ENCODE assay signal across 22 mouse cellular contexts in the genomic region with DNA sequence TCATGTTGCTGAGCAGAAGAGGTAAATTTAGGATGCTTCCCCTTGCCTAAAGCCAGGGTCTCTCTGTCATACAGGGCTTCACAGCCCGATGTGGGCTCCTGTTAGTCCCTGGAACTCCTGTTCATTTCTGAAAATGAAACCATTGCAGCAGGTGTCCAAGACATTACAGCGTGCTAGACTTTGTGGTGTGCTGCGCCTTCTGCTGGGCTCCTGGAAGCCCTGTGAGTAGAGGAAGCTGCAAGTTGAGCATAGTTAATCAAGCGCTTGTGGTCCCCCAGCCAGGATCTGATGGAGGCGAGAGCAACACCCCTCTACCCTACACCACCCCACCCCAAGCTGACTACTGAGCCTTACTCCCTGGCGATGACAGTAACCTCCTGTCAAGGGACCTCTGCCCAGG.
DNase-seq lines count a peak whose midpoint lies in the region; ATAC-seq and TF ChIP-seq lines count a peak whose summit lies in the region.
"Had no signal": no experiment of that assay in that cellular context is flagged by ENCODE, and none has a peak within 500 bp of the region (broad histone marks: within the 10 kb centered on the region; RNA-seq: fewer than 3 reads in every experiment).

No protein-coding gene starts in this region.

- no peak for TF ChIP-seq CTCF in hindbrain, postnatal 0 days (IDR thresholded peaks at IDR 0.05; ENCODE audit: low read depth)
- peak in 1 of 2 experiments; percentile 51; a peak in 2 of 4 replicates for TF ChIP-seq CTCF in CH12.LX (conservative IDR thresholded peaks at IDR 0.05 in 1 of 2, IDR thresholded peaks at IDR 0.05 in 1 of 2; ENCODE audit: low read depth in 2 of 2, low read length in 2 of 2)

- H3K27me3 ChIP-seq in hindbrain, embryonic 12.5 days: no peaks in the 10 kb centered on the region
- no peaks in the 10 kb centered on the region for H3K27me3 ChIP-seq in hindbrain, postnatal 0 days (ENCODE audit: insufficient read depth, low read length)
- no peaks in the 10 kb centered on the region for H3K27me3 ChIP-seq in CH12.LX (replicated peaks)
- no peaks in the 10 kb centered on the region for H3K27me3 ChIP-seq in limb, embryonic 10.5 days (ENCODE audit: low read depth, poor library complexity, severe bottlenecking)
- H3K27me3 ChIP-seq: forebrain, embryonic 15.5 days; liver, embryonic 12.5 days; neural tube, embryonic 13.5 days had no signal

- no peak overlapping the region for H3K4me2 ChIP-seq in hindbrain, embryonic 12.5 days (replicated peaks)
- no peak overlapping the region for H3K4me2 ChIP-seq in hindbrain, postnatal 0 days (ENCODE audit: low read depth, low read length)
- 0 out of 2 replicates have a peak overlapping the region, but pooled peaks have one; percentile 24 for H3K4me2 ChIP-seq in CH12.LX (ENCODE audit: insufficient read depth, low read depth, poor library complexity, severe bottlenecking)
- H3K4me2 ChIP-seq: forebrain, embryonic 15.5 days; liver, embryonic 12.5 days; midbrain, embryonic 11.5 days; neural tube, embryonic 13.5 days had no signal

- no peak overlapping the region for H3K9ac ChIP-seq in hindbrain, embryonic 12.5 days
- H3K9ac ChIP-seq in hindbrain, postnatal 0 days (replicated peaks; ENCODE audit: low read length): no peak overlapping the region
- no peak overlapping the region for H3K9ac ChIP-seq in CH12.LX (ENCODE audit: insufficient read depth, low read depth)
- H3K9ac ChIP-seq: forebrain, embryonic 15.5 days; liver, embryonic 12.5 days; liver, postnatal 0 days; neural tube, embryonic 13.5 days had no signal

- no peak for ATAC-seq in hindbrain, embryonic 12.5 days (ENCODE audit: low FRiP score)
- no peak for ATAC-seq in hindbrain, postnatal 0 days
- ATAC-seq: activated CD4-positive, CD25-positive, alpha-beta regulatory T cell, adult 4 months; forebrain, embryonic 15.5 days; intestine, postnatal 0 days; liver, embryonic 12.5 days; liver, postnatal 0 days had no signal

- peak; percentile 49 for TF ChIP-seq RAD21 in CH12.LX (IDR thresholded peaks at IDR 0.05; ENCODE audit: low read depth, low read length)

- H3K9me3 ChIP-seq in hindbrain, embryonic 12.5 days (replicated peaks): no peaks in the 10 kb centered on the region
- no peaks in the 10 kb centered on the region for H3K9me3 ChIP-seq in hindbrain, postnatal 0 days (ENCODE audit: low read length)
- no peaks in the 10 kb centered on the region for H3K9me3 ChIP-seq in CH12.LX (replicated peaks; ENCODE audit: low read length)
- no peaks in the 10 kb centered on the region for H3K9me3 ChIP-seq in limb, embryonic 10.5 days (replicated peaks)
- H3K9me3 ChIP-seq: forebrain, embryonic 15.5 days; liver, embryonic 12.5 days; neural tube, embryonic 13.5 days had no signal

- no peak for DNase-seq in hindbrain, postnatal 0 days (ENCODE audit: low spot score)
- DNase-seq in CH12.LX (ENCODE audit: extremely low read depth): no peak
- DNase-seq in limb, embryonic 10.5 days (ENCODE audit: low spot score): no peak
- DNase-seq in thymus, postnatal 36 days: peak; percentile 33 to 41
- no peak for DNase-seq in layer of hippocampus, postnatal 36 days
- DNase-seq: adrenal gland, adult 2 months; adrenal gland, postnatal 36 days; B cell, adult 2 months; cerebellum, adult 18-20 months; cerebellum, postnatal 14 days; heart, postnatal 14 days; kidney, postnatal 25 days; liver, postnatal 0 days; lung, postnatal 36 days had no signal

- no peak for TF ChIP-seq POLR2A in CH12.LX (IDR thresholded peaks at IDR 0.05; ENCODE audit: low read depth, low read length)

- WGBS in hindbrain, embryonic 12.5 days: 93% methylated on average over 6 of the region's 6 CpGs
- WGBS in hindbrain, postnatal 0 days: 89% methylated on average over 6 of the region's 6 CpGs
- 95% methylated on average over 6 of the region's 6 CpGs for WGBS in limb, embryonic 10.5 days

- no peaks in the 10 kb centered on the region for H3K36me3 ChIP-seq in hindbrain, embryonic 12.5 days
- no peaks in the 10 kb centered on the region for H3K36me3 ChIP-seq in hindbrain, postnatal 0 days (ENCODE audit: insufficient read depth, low read length)
- H3K36me3 ChIP-seq in CH12.LX (replicated peaks in 1 of 2; ENCODE audit: control insufficient read depth in 1 of 2, insufficient read depth in 1 of 2, low read length in 1 of 2): no peaks in the 10 kb centered on the region
- peaks cover 17% of the 10 kb centered on the region; the same call in 1 of the 2 replicates for H3K36me3 ChIP-seq in limb, embryonic 10.5 days
- H3K36me3 ChIP-seq: forebrain, embryonic 15.5 days; liver, embryonic 12.5 days; neural tube, embryonic 13.5 days had no signal

- H3K4me1 ChIP-seq in hindbrain, embryonic 12.5 days: peaks cover 39% of the 10 kb centered on the region
- no peaks in the 10 kb centered on the region for H3K4me1 ChIP-seq in hindbrain, postnatal 0 days (ENCODE audit: insufficient read depth, low read length)
- peaks cover 2 to 6% of the 10 kb centered on the region in 2 experiments; a peak in 3 of 4 replicates for H3K4me1 ChIP-seq in CH12.LX (ENCODE audit: control insufficient read depth in 1 of 2, insufficient read depth in 2 of 2)
- peaks cover 21% of the 10 kb centered on the region for H3K4me1 ChIP-seq in limb, embryonic 10.5 days
- H3K4me1 ChIP-seq: liver, embryonic 12.5 days had no signal

- in situ Hi-C loops in CH12.LX (cut with MboI; ENCODE audit: low pct_ligation_motif_present, low pct_unique_long_range_greater_than_20kb, low sequenced_read_pairs): loop anchor here (25.0 kb wide), 1 partner anchor 336 kb away; no protein-coding TSS in a partner anchor

- dilution Hi-C loops in CH12.LX (cut with MboI; ENCODE audit: extremely low pct_ligation_motif_present, extremely low pct_unique_long_range_greater_than_20kb, low sequenced_read_pairs): no loop called here

- no peaks in the 10 kb centered on the region for H3K79me2 ChIP-seq in CH12.LX (replicated peaks; ENCODE audit: control insufficient read depth, extremely low read depth, insufficient read depth, poor library complexity, severe bottlenecking)

- no peak for TF ChIP-seq EP300 in CH12.LX (IDR thresholded peaks at IDR 0.05; ENCODE audit: low read length)

- no peak overlapping the region for H3K4me3 ChIP-seq in hindbrain, embryonic 12.5 days
- no peak overlapping the region for H3K4me3 ChIP-seq in hindbrain, postnatal 0 days (ENCODE audit: low read length)
- no peak overlapping the region for H3K4me3 ChIP-seq in CH12.LX (replicated peaks in 1 of 3; ENCODE audit: low read depth in 2 of 3, low read length in 2 of 3, poor library complexity in 1 of 3)
- no peak overlapping the region for H3K4me3 ChIP-seq in limb, embryonic 10.5 days
- H3K4me3 ChIP-seq: forebrain, embryonic 15.5 days; left cerebral cortex, adult 2 months; liver, embryonic 12.5 days; neural tube, embryonic 13.5 days had no signal

- H3K27ac ChIP-seq in hindbrain, embryonic 12.5 days: 0 out of 2 replicates have a peak overlapping the region, but pooled peaks have one; percentile 12
- no peak overlapping the region for H3K27ac ChIP-seq in hindbrain, postnatal 0 days
- H3K27ac ChIP-seq in CH12.LX (ENCODE audit: insufficient read depth, low read depth): no peak overlapping the region
- peak overlapping the region; percentile 50 for H3K27ac ChIP-seq in limb, embryonic 10.5 days
- H3K27ac ChIP-seq: forebrain, embryonic 15.5 days; left cerebral cortex, adult 2 months; liver, embryonic 12.5 days; neural tube, embryonic 13.5 days had no signal

TF ChIP-seq in CH12.LX, 34 proteins besides CTCF, POLR2A, EP300 and RAD21:
- TF ChIP-seq ZMIZ1 (IDR thresholded peaks at IDR 0.05; ENCODE audit: low read depth, low read length): no peak
- no peak for TF ChIP-seq BHLHE40 (IDR thresholded peaks at IDR 0.05; ENCODE audit: low read depth, low read length)
- no peak for TF ChIP-seq MAX (IDR thresholded peaks at IDR 0.05; ENCODE audit: low read length)
- peak; percentile 34 for TF ChIP-seq SMC3 (IDR thresholded peaks at IDR 0.05; ENCODE audit: low read depth, low read length)
- TF ChIP-seq ELF1 (IDR thresholded peaks at IDR 0.05; ENCODE audit: low read depth, low read length): no peak
- no peak for TF ChIP-seq NELFE (IDR thresholded peaks at IDR 0.05; ENCODE audit: low read depth, low read length)
- no peak for TF ChIP-seq GABPA (IDR thresholded peaks at IDR 0.05; ENCODE audit: insufficient replicate concordance, low read depth, low read length)
- TF ChIP-seq TCF12 (IDR thresholded peaks at IDR 0.05; ENCODE audit: low read depth, low read length): no peak; the same call in 1 of the 2 replicates

Comparison
In these comparisons a context has a peak if more than half of its experiments do, and no peak if none do; other contexts are left out.
1. H3K27ac ChIP-seq: peak in hindbrain, embryonic 12.5 days (single experiment) and limb, embryonic 10.5 days (single experiment); none in hindbrain, postnatal 0 days (single experiment) and CH12.LX (single experiment).
2. DNase-seq: peak in thymus, postnatal 36 days (2 of 2); none in hindbrain, postnatal 0 days (single experiment), CH12.LX (single experiment), limb, embryonic 10.5 days (single experiment) and layer of hippocampus, postnatal 36 days (0 of 2).